Mouse (Mus musculus) erythroblast, embryonic 14.5 days (primary cell): ENCODE measurements around the gene Inhbe.

Experiments
- GATA1 ChIP-seq: IDR thresholded peaks from 2 replicates; pipeline ENCODE4 v1.6.1; 2012; ENCODE audit warnings: low read length, inconsistent platforms, mixed read lengths
- TAL1 ChIP-seq: IDR thresholded peaks from 3 replicates; pipeline ENCODE4 v1.6.1; 2012; ENCODE audit warnings: low read length, inconsistent platforms, mixed read lengths

- no peak for TF ChIP-seq GATA1
- no peak for TF ChIP-seq TAL1
Observed at GRCm38 (mm10) chr10:127352187-127352586, 2.0 kb downstream of the Inhbe start.
